Mouse (Mus musculus): ENCODE results near the gene Fxn. TPM values are rescaled to one million over a fixed set of nuclear protein-coding genes. Genes with fewer than 3 reads are reported as not detected.

Fxn gene
- total and polyA plus RNA-seq, 3 experiments = 25.8 to 34.6 (median 31.1) TPM

GRCm38 (mm10) chr19:24221455-24221854 is 59.0 kb downstream of the Fxn start:
- TF ChIP-seq CTCF (conservative IDR thresholded peaks at IDR 0.05 in 1 of 2, IDR thresholded peaks at IDR 0.05 in 1 of 2; ENCODE audit: low read depth in 2 of 2, low read length in 2 of 2) = peak in 1 of 2 experiments; percentile 47; a peak in 3 of 4 replicates
- TF ChIP-seq SMC3 (IDR thresholded peaks at IDR 0.05; ENCODE audit: low read depth, low read length) = peak; percentile 24; the same call in 1 of the 2 replicates
- TF ChIP-seq TBP (conservative IDR thresholded peaks at IDR 0.05; ENCODE audit: low read depth, low read length) = no peak
- peak; percentile 34 for TF ChIP-seq RAD21 (IDR thresholded peaks at IDR 0.05; ENCODE audit: low read depth, low read length)
- no peak for TF ChIP-seq RCOR1 (conservative IDR thresholded peaks at IDR 0.05; ENCODE audit: low read depth, low read length)
- Histone ChIP-seq H3K4me3 (replicated peaks in 1 of 3; ENCODE audit: low read depth in 2 of 3, low read length in 2 of 3, poor library complexity in 1 of 3) (peak overlapping the region in 1 of 3 experiments; percentile 13), H3K79me2 (replicated peaks; ENCODE audit: control insufficient read depth, extremely low read depth, insufficient read depth, poor library complexity, severe bottlenecking) (0 out of 2 replicates have a peak, but pooled peaks cover 6% of the 10 kb centered on the region), H3K4me1 (ENCODE audit: control insufficient read depth in 1 of 2, insufficient read depth in 2 of 2) (peaks cover 5 to 41% of the 10 kb centered on the region in 2 experiments), H3K9ac (ENCODE audit: insufficient read depth, low read depth) (no peak overlapping the region), H3K27ac (ENCODE audit: insufficient read depth, low read depth) (peak overlapping the region; percentile 24; the same call in 1 of the 2 replicates), H3K36me3 (replicated peaks in 1 of 2; ENCODE audit: control insufficient read depth in 1 of 2, insufficient read depth in 1 of 2, low read length in 1 of 2) (no peaks in the 10 kb centered on the region), H3K9me3 (replicated peaks; ENCODE audit: low read length) (no peaks in the 10 kb centered on the region), H3K27me3 (replicated peaks) (no peaks in the 10 kb centered on the region), H3K4me2 (ENCODE audit: insufficient read depth, low read depth, poor library complexity, severe bottlenecking) (peak overlapping the region; percentile 85)
- in situ Hi-C loops (cut with MboI; ENCODE audit: low pct_ligation_motif_present, low pct_unique_long_range_greater_than_20kb, low sequenced_read_pairs) = no loop called here
- dilution Hi-C loops (cut with MboI; ENCODE audit: extremely low pct_ligation_motif_present, extremely low pct_unique_long_range_greater_than_20kb, low sequenced_read_pairs) = no loop called here
- peak; percentile 32 for DNase-seq (ENCODE audit: extremely low read depth)

DNA sequence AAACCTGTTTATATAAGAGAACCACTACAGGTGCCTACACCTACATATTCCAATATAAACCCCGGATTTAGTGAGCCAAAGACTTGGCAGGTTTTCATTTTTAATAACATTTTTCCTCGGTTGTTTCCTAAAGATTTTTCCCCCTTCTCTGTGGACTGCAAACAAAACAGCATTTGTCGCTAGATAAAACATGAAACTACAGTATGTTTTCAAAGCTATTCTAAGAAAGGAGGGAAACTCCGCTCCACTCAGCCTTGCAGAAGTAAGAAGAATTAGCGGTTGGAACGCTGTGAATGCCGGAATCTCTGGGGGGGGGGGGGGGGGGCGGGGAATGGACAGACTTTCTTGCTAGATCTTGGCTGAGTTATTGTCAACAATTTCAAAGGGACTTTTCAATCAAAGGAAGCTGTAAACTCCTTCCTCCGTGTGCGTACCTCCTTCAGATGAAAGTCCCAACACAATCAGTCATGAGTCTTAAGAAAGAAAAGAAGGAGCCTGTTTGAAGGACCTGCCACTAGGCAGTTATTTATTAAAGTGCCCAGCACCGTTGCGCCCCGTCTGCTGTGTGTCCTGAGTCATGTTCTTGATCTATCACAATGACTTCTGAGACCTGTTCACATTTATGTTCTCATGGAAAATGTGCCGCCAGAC is 59.5 kb downstream of the Fxn start:
- H3K9me3 ChIP-seq (replicated peaks; ENCODE audit: low read length) = no peaks in the 10 kb centered on the region
- peak overlapping the region; percentile 28; the same call in 1 of the 2 replicates for H3K9ac ChIP-seq (ENCODE audit: insufficient read depth, low read depth)
- H3K27me3 ChIP-seq (replicated peaks) = no peaks in the 10 kb centered on the region
- 0 out of 2 replicates have a peak, but pooled peaks have one; percentile 24 for TF ChIP-seq CHD2 (IDR thresholded peaks at IDR 0.05; ENCODE audit: low read length)
- peak; percentile 52 for TF ChIP-seq EP300 (IDR thresholded peaks at IDR 0.05; ENCODE audit: low read length)
- TF ChIP-seq GABPA (IDR thresholded peaks at IDR 0.05; ENCODE audit: insufficient replicate concordance, low read depth, low read length) = no peak
- peak; percentile 64 for TF ChIP-seq MEF2A (IDR thresholded peaks at IDR 0.05; ENCODE audit: borderline replicate concordance, low read depth, low read length)
- 0 out of 2 replicates have a peak, but pooled peaks have one; percentile 12 for TF ChIP-seq ETS1 (conservative IDR thresholded peaks at IDR 0.05; ENCODE audit: low read depth, low read length)
- peak; percentile 42; the same call in 1 of the 2 replicates for TF ChIP-seq IRF4 (IDR thresholded peaks at IDR 0.05; ENCODE audit: low read depth, low read length)
- TF ChIP-seq MAX (IDR thresholded peaks at IDR 0.05; ENCODE audit: low read length) = no peak
- peaks cover 5 to 40% of the 10 kb centered on the region in 2 experiments for H3K4me1 ChIP-seq (ENCODE audit: control insufficient read depth in 1 of 2, insufficient read depth in 2 of 2)
- 0 out of 2 replicates have a peak, but pooled peaks cover 6% of the 10 kb centered on the region for H3K79me2 ChIP-seq (replicated peaks; ENCODE audit: control insufficient read depth, extremely low read depth, insufficient read depth, poor library complexity, severe bottlenecking)
- dilution Hi-C loops (cut with MboI; ENCODE audit: extremely low pct_ligation_motif_present, extremely low pct_unique_long_range_greater_than_20kb, low sequenced_read_pairs) = no loop called here
- H3K4me3 ChIP-seq (replicated peaks in 1 of 3; ENCODE audit: low read depth in 2 of 3, low read length in 2 of 3, poor library complexity in 1 of 3) = peak overlapping the region in 2 of 3 experiments; percentile 13 to 23
- H3K4me2 ChIP-seq (ENCODE audit: insufficient read depth, low read depth, poor library complexity, severe bottlenecking) = peak overlapping the region; percentile 85
- DNase-seq (ENCODE audit: extremely low read depth) = peak; percentile 34
- peak overlapping the region; percentile 24; the same call in 1 of the 2 replicates for H3K27ac ChIP-seq (ENCODE audit: insufficient read depth, low read depth)
- H3K36me3 ChIP-seq (replicated peaks in 1 of 2; ENCODE audit: control insufficient read depth in 1 of 2, insufficient read depth in 1 of 2, low read length in 1 of 2) = no peaks in the 10 kb centered on the region
- in situ Hi-C loops (cut with MboI; ENCODE audit: low pct_ligation_motif_present, low pct_unique_long_range_greater_than_20kb, low sequenced_read_pairs) = no loop called here
